Mouse (Mus musculus) neural tube, embryonic 14.5 days (tissue): ENCODE measurements around the gene Coro2a. TPM values are rescaled to one million over a fixed set of nuclear protein-coding genes. Genes with fewer than 3 reads are reported as not detected.
"Not testable (repeated sequence)": the region's sequence is repeated elsewhere in the genome, so short reads cannot be mapped to it uniquely, and the experiment has no call there.

ENCODE experiments used
- ATAC-seq: fragments of 200-750 bp; cut with Nextera tagmentation; 2 replicates; pipeline ENCODE4 v1.8.0; 2017; ENCODE audit warnings: low read depth, mild to moderate bottlenecking, moderate TSS enrichment, moderate library complexity
- H3K27ac ChIP-seq: fragments of 300-500 bp; sonication (generic); 2 replicates; pipeline ENCODE4 v1.5.1; 2014; ENCODE audit warnings: low read depth, mild to moderate bottlenecking, control low read depth, low read length, moderate library complexity, mixed read lengths
- H3K27me3 ChIP-seq: fragments of 300-500 bp; sonication (generic); 2 replicates; pipeline ENCODE4 v1.6.1; 2014; ENCODE audit warnings: low read length; ENCODE audit not compliant: control insufficient read depth, insufficient read depth
- H3K36me3 ChIP-seq: fragments of 300-500 bp; sonication (generic); 2 replicates; pipeline ENCODE4 v1.6.1; 2014; ENCODE audit warnings: low read length, mixed read lengths; ENCODE audit not compliant: control insufficient read depth, insufficient read depth
- H3K4me1 ChIP-seq: fragments of 300-500 bp; sonication (generic); 2 replicates; pipeline ENCODE4 v1.6.1; 2014; ENCODE audit warnings: low read length; ENCODE audit not compliant: control insufficient read depth, insufficient read depth
- H3K4me2 ChIP-seq: fragments of 300-500 bp; sonication (generic); 2 replicates; pipeline ENCODE4 v1.6.1; 2014; ENCODE audit warnings: mild to moderate bottlenecking, low read depth, low read length, control low read depth
- H3K4me3 ChIP-seq: fragments of 300-500 bp; sonication (generic); 2 replicates; pipeline ENCODE4 v1.5.1; 2014; ENCODE audit warnings: low read depth, low read length, control low read depth, mixed read lengths
- H3K9ac ChIP-seq: fragments of 300-500 bp; sonication (generic); replicated peaks from 2 replicates; pipeline ENCODE4 v1.6.1; 2014; ENCODE audit warnings: low read depth, mild to moderate bottlenecking, control low read depth, low read length, mixed read lengths
- H3K9me3 ChIP-seq: fragments of 300-500 bp; sonication (generic); 2 replicates; pipeline ENCODE4 v1.6.1; 2016; ENCODE audit warnings: low read length; ENCODE audit not compliant: control insufficient read depth
- WGBS: fragments of 180-500 bp; shearing (Covaris S2); extraction: QIAGEN DNeasy Blood & Tissue Kit; methylation state at CpG from one replicate; pipeline ENCODE4 v1.1.7; 2014; 5-methylcytosine and 5-hydroxymethylcytosine counted together
- polyA plus RNA-seq: library from polyadenylated mRNA; unstranded; fragments of >200 nt; fragmentation: Nextera tagmentation; extraction: Ambion mirVana; gene quantifications from 2 replicates; pipeline ENCODE4 v1.2.1, GENCODE M21; 2014

Gene Coro2a
- polyA plus RNA-seq, 1 experiment from 2014 or later, result 7.6 TPM

DNA sequence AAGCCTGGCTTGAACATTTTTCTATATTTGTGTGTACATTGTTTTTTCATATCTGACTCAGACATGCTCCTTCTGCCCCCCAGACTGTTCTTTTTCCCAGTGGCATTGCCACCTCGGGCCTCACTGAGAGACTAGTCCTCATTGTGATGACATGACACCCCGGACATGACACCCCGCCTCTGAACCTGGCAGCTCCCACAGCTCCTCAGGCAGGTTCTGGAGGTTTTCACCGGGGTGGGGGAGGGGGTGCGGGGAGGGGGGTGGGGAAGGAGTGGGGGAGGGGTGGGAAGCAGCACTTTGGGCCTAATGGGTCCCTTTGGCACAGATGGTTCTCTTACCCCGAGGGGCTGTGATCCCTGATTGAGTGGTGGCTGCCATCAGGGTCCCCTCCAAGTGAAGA, 8.5 kb downstream of the Coro2a start:
- H3K27ac ChIP-seq, result no peak overlapping the region
- H3K27me3 ChIP-seq, result no peaks in the 10 kb centered on the region
- no peaks in the 10 kb centered on the region for H3K4me1 ChIP-seq
- H3K4me3 ChIP-seq, result no peak overlapping the region
- no peak overlapping the region for H3K9ac ChIP-seq
- H3K4me2 ChIP-seq, result no peak overlapping the region
- H3K36me3 ChIP-seq, result no peaks in the 10 kb centered on the region
- H3K9me3 ChIP-seq, result no peaks in the 10 kb centered on the region
- no peak for ATAC-seq
- WGBS, result 44% methylated on average over 6 of the region's 6 CpGs

- 90% methylated on average over 9 of the region's 9 CpGs for WGBS
- no peak for ATAC-seq
These were observed 10.0 kb downstream of the Coro2a start for GRCm38 (mm10) chr4:46591833-46592520.

GRCm38 (mm10) chr4:46590810-46591209, 11.2 kb downstream of the Coro2a start:
- Histone ChIP-seq H3K9me3 (no peaks in the 10 kb centered on the region), H3K36me3 (no peaks in the 10 kb centered on the region), H3K4me3 (no peak overlapping the region), H3K4me1 (no peaks in the 10 kb centered on the region), H3K27ac (no peak overlapping the region), H3K4me2 (no peak overlapping the region), H3K27me3 (no peaks in the 10 kb centered on the region), H3K9ac (no peak overlapping the region)
- 81% methylated on average over 4 of the region's 4 CpGs for WGBS
- no peak for ATAC-seq

More at GRCm38 (mm10) chr4:46591833-46592520, 10.0 kb downstream of the Coro2a start:
- no peaks in the 10 kb centered on the region for H3K36me3 ChIP-seq
- H3K9ac ChIP-seq, result no peak overlapping the region
- no peak overlapping the region for H3K27ac ChIP-seq
- H3K27me3 ChIP-seq, result no peaks in the 10 kb centered on the region
- H3K4me1 ChIP-seq, result no peaks in the 10 kb centered on the region
- H3K4me2 ChIP-seq, result no peak overlapping the region
- H3K4me3 ChIP-seq, result no peak overlapping the region
- no peaks in the 10 kb centered on the region for H3K9me3 ChIP-seq

GRCm38 (mm10) chr4:46589946-46590684, 11.9 kb downstream of the Coro2a start:
- Histone ChIP-seq H3K9ac (no peak overlapping the region), H3K4me2 (no peak overlapping the region), H3K27ac (no peak overlapping the region), H3K36me3 (no peaks in the 10 kb centered on the region), H3K4me1 (no peaks in the 10 kb centered on the region), H3K9me3 (no peaks in the 10 kb centered on the region), H3K4me3 (no peak overlapping the region), H3K27me3 (no peaks in the 10 kb centered on the region)
- no peak for ATAC-seq
- 80% methylated on average over 5 of the region's 5 CpGs for WGBS

DNA sequence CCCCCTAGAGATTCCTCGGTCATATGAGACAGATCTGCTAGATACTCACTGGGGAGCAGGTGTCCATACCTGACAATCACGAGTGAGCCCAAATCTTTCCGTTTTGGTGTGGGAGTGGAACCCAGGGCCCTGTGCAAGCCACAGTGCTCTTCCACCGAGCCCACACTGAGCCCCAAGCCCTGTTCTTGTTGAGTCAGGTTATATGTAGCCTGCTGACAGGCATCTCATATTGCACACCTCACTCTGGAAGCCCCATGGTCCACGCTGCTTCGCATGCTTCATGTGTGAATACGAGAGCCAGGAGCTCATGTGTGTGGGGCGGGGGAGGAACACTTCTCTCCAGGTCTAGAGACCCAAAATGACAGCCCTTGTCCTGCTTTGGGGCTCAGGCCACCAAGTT, 12.9 kb downstream of the Coro2a start:
- no peaks in the 10 kb centered on the region for H3K36me3 ChIP-seq
- no peak overlapping the region for H3K27ac ChIP-seq
- 83% methylated on average over 8 of the region's 8 CpGs for WGBS
- ATAC-seq, result no peak
- H3K9ac ChIP-seq, result no peak overlapping the region
- no peaks in the 10 kb centered on the region for H3K4me1 ChIP-seq
- no peak overlapping the region for H3K4me2 ChIP-seq
- no peaks in the 10 kb centered on the region for H3K9me3 ChIP-seq
- no peaks in the 10 kb centered on the region for H3K27me3 ChIP-seq
- H3K4me3 ChIP-seq, result no peak overlapping the region

DNA sequence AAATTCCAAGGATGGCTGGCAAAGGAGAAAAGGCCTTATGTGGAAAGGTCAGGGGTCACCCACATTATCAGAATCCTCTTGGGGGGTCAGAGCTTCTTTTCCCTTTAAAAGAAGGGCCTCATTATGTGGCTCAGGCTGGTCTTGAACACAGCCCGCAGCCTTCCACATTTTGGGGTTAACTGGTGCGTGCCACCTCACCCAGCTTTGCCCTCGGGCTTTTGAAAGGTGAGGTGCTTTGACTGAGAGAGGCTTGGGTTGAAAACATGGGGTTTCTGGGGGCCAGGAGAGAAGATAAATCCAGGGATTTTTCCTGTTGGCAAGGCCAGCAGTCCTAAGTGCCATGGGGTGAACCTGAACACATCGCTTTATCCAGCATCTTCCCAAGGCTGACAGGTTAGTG, 15.5 kb downstream of the Coro2a start:
- no peak overlapping the region for H3K27ac ChIP-seq
- no peak overlapping the region for H3K4me3 ChIP-seq
- 78% methylated on average over 4 of the region's 4 CpGs for WGBS

GRCm38 (mm10) chr4:46585811-46586190, 16.2 kb downstream of the Coro2a start:
- Histone ChIP-seq H3K4me2 (no peak overlapping the region), H3K36me3 (no peaks in the 10 kb centered on the region), H3K9ac (no peak overlapping the region), H3K4me1 (no peaks in the 10 kb centered on the region), H3K27me3 (no peaks in the 10 kb centered on the region), H3K9me3 (peaks cover 1% of the 10 kb centered on the region; the same call in 1 of the 2 replicates), H3K4me3 (no peak overlapping the region), H3K27ac (no peak overlapping the region)
- WGBS, result 75% methylated on average over 8 of the region's 8 CpGs
- ATAC-seq, result no peak

More for the DNA sequence above, 15.5 kb downstream of the Coro2a start:
- no peak overlapping the region for H3K4me2 ChIP-seq
- no peaks in the 10 kb centered on the region for H3K27me3 ChIP-seq
- no peaks in the 10 kb centered on the region for H3K4me1 ChIP-seq
- H3K9ac ChIP-seq, result no peak overlapping the region
- H3K9me3 ChIP-seq, result no peaks in the 10 kb centered on the region
- H3K36me3 ChIP-seq, result no peaks in the 10 kb centered on the region
- ATAC-seq, result no peak

GRCm38 (mm10) chr4:46585041-46585810, 16.8 kb downstream of the Coro2a start:
- no peak for ATAC-seq
- no peaks in the 10 kb centered on the region for H3K27me3 ChIP-seq
- no peak overlapping the region for H3K4me3 ChIP-seq
- H3K27ac ChIP-seq, result no peak overlapping the region
- H3K9me3 ChIP-seq, result peaks cover 3% of the 10 kb centered on the region; the same call in 1 of the 2 replicates
- no peak overlapping the region for H3K9ac ChIP-seq
- 84% methylated on average over 13 of the region's 13 CpGs for WGBS
- H3K36me3 ChIP-seq, result no peaks in the 10 kb centered on the region
- no peaks in the 10 kb centered on the region for H3K4me1 ChIP-seq
- H3K4me2 ChIP-seq, result no peak overlapping the region

DNA sequence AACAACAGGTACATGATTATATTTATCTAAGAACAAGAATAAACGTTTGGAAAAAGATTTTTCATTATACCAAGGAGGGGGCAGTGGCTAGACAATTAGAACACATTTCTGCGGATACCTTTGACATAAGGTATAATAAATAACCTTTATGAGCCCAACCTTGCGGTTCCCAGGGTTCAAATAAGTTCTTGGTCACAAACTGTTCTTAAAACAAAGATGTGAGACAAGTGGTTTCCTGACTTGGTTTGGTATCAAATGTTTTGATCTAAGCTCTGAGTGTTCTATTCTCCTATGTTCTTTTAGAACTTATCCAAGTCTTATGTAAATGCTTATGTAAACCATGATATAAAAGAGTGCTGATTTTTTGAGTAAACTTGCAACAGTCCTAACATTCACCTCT, 17.5 kb downstream of the Coro2a start:
- 76% methylated on average over 3 of the region's 3 CpGs for whole genome bisulfite sequencing
- H3K4me3 ChIP-seq, H3K9ac ChIP-seq, ATAC-seq, H3K4me2 ChIP-seq, H3K4me1 ChIP-seq, H3K27me3 ChIP-seq, H3K27ac ChIP-seq, H3K36me3 ChIP-seq, H3K9me3 ChIP-seq: not testable (repeated sequence)
